Mouse (Mus musculus): ENCODE measurements around the gene Llgl2. TPM values are rescaled to one million over a fixed set of nuclear protein-coding genes. Genes with fewer than 3 reads are reported as not detected.

Gene Llgl2
- polyA plus RNA-seq, 1 experiment: 0.43 TPM

DNA sequence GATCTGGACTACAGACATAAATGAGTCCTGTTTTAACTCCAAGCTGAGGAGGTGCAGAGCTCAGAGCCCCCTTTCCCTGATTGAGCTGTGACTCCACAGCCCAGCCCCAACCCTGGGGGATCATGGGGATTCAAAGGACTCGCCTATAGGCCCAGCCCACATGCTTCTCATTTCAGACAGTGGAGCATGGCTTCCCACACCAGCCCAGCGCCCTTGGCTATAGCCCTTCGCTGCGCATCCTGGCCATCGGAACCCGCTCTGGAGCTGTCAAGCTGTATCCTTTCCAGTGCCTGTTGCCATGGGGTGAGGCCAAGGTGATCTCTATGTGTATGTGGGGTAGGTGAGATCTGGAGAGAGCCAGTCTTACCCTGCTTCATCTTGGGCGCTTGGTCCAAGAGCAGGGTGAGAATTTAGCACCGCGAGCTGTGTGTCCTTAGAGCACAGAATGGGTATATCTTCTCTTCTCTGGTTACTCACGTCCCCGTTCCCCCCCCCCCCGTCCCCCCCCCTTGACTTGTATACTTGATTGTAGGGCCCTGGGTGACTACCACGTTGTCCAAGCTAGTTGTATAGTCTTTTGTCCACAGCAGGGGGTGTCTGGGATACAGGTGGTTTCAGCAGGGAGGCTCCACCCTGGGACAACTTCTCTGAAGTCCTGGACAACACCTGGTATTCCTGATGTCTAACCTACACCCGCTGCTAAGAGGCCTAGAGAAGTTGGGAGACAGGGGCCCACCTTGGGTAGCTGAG lies 19.5 kb downstream of the Llgl2 start:
- peaks cover 66% of the 10 kb centered on the region for H3K27me3 ChIP-seq (ENCODE audit: control insufficient read depth, insufficient read depth, insufficient read length)
- no peak overlapping the region for H3K4me3 ChIP-seq
- no peak overlapping the region for H3ac ChIP-seq (ENCODE audit: control insufficient read depth, insufficient read length)
- TF ChIP-seq USF1 (IDR thresholded peaks at IDR 0.05; ENCODE audit: low read depth) (no peak), TCF12 (IDR thresholded peaks at IDR 0.05; ENCODE audit: insufficient read depth, poor library complexity, severe bottlenecking) (no peak), MYOG (IDR thresholded peaks at IDR 0.05; ENCODE audit: control insufficient read depth in 1 of 3, insufficient read depth in 1 of 3, insufficient read length in 2 of 3, low read depth in 2 of 3) (no peak), MYOD1 (IDR thresholded peaks at IDR 0.05; ENCODE audit: control insufficient read depth in 1 of 3, insufficient read length in 2 of 3, low read depth in 2 of 3) (no peak), POLR2AphosphoS2 (IDR thresholded peaks at IDR 0.05; ENCODE audit: insufficient read length, low read depth) (no peak), MAX (IDR thresholded peaks at IDR 0.05; ENCODE audit: low read depth) (no peak), CEBPB (IDR thresholded peaks at IDR 0.05; ENCODE audit: insufficient read depth, poor library complexity, severe bottlenecking) (no peak), POLR2A (IDR thresholded peaks at IDR 0.05; ENCODE audit: insufficient read length, low read depth) (no peak), TCF3 (IDR thresholded peaks at IDR 0.05; ENCODE audit: insufficient read length, low read depth) (no peak), E2F4 (IDR thresholded peaks at IDR 0.05; ENCODE audit: insufficient read depth) (no peak), REST (IDR thresholded peaks at IDR 0.05; ENCODE audit: insufficient read depth, insufficient read length) (no peak), SRF (IDR thresholded peaks at IDR 0.05; ENCODE audit: control insufficient read depth, insufficient read length, low read depth) (no peak)
- no peaks in the 10 kb centered on the region for H3K36me3 ChIP-seq (ENCODE audit: control insufficient read depth, insufficient read depth)
- H3K79me2 ChIP-seq (ENCODE audit: control insufficient read depth, insufficient read depth): no peaks in the 10 kb centered on the region
- H3K4me2 ChIP-seq (ENCODE audit: low read depth): no peak overlapping the region

DNA sequence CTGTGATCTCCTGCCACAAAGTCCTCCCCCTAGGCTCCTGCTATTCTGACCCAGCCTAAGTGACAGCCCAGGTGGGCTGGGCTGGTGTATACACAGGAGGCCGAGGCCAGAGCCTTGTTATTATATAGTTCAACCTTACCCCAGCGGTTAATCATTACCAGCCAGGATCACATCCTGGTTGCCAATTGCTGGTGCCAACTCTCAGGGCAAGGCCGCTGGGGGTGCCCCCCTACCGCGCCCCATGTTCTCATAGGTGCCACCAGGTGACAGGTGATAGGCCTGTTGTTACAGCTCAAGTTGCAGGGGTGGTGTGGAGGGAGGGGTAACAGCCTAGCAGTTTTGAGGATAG lies 20.0 kb downstream of the Llgl2 start:
- H3K79me2 ChIP-seq (ENCODE audit: control insufficient read depth, insufficient read depth): no peaks in the 10 kb centered on the region
- H3K4me3 ChIP-seq: no peak overlapping the region
- TF ChIP-seq CEBPB (IDR thresholded peaks at IDR 0.05; ENCODE audit: insufficient read depth, poor library complexity, severe bottlenecking): no peak
- TF ChIP-seq SRF (IDR thresholded peaks at IDR 0.05; ENCODE audit: control insufficient read depth, insufficient read length, low read depth): no peak
- no peak for TF ChIP-seq MYOD1 (IDR thresholded peaks at IDR 0.05; ENCODE audit: control insufficient read depth in 1 of 3, insufficient read length in 2 of 3, low read depth in 2 of 3)
- TF ChIP-seq E2F4 (IDR thresholded peaks at IDR 0.05; ENCODE audit: insufficient read depth): no peak
- TF ChIP-seq MAX (IDR thresholded peaks at IDR 0.05; ENCODE audit: low read depth): no peak
- TF ChIP-seq USF1 (IDR thresholded peaks at IDR 0.05; ENCODE audit: low read depth): no peak
- no peak for TF ChIP-seq POLR2A (IDR thresholded peaks at IDR 0.05; ENCODE audit: insufficient read length, low read depth)
- no peak for TF ChIP-seq REST (IDR thresholded peaks at IDR 0.05; ENCODE audit: insufficient read depth, insufficient read length)
- no peak for TF ChIP-seq MYOG (IDR thresholded peaks at IDR 0.05; ENCODE audit: control insufficient read depth in 1 of 3, insufficient read depth in 1 of 3, insufficient read length in 2 of 3, low read depth in 2 of 3)
- TF ChIP-seq TCF12 (IDR thresholded peaks at IDR 0.05; ENCODE audit: insufficient read depth, poor library complexity, severe bottlenecking): no peak
- no peak for TF ChIP-seq POLR2AphosphoS2 (IDR thresholded peaks at IDR 0.05; ENCODE audit: insufficient read length, low read depth)
- TF ChIP-seq TCF3 (IDR thresholded peaks at IDR 0.05; ENCODE audit: insufficient read length, low read depth): no peak
- H3K4me2 ChIP-seq (ENCODE audit: low read depth): no peak overlapping the region
- H3K27me3 ChIP-seq (ENCODE audit: control insufficient read depth, insufficient read depth, insufficient read length): peaks cover 67% of the 10 kb centered on the region
- H3K36me3 ChIP-seq (ENCODE audit: control insufficient read depth, insufficient read depth): no peaks in the 10 kb centered on the region
- no peak overlapping the region for H3ac ChIP-seq (ENCODE audit: control insufficient read depth, insufficient read length)

DNA sequence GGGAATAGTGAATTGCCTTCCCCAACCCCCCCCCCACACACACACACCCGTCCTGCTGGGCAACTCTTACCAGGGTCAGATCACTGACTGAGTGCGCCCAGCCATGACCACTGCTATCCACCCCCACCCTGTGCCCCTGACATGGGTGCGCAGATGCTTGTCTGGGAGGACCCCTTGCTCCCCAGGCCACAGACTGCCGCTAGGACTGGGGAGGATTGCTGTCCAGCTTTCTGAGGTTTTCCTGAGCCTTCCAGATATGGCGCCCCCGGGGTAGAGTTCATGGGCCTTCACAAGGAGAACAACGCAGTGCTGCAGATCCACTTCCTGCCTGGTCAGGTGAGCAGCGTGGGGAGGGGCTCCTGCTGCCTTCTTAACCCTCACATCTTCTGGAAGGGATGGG lies 20.4 kb downstream of the Llgl2 start:
- no peak overlapping the region for H3K4me3 ChIP-seq
- TF ChIP-seq MYOG (IDR thresholded peaks at IDR 0.05; ENCODE audit: control insufficient read depth in 1 of 3, insufficient read depth in 1 of 3, insufficient read length in 2 of 3, low read depth in 2 of 3): no peak
- no peak for TF ChIP-seq CEBPB (IDR thresholded peaks at IDR 0.05; ENCODE audit: insufficient read depth, poor library complexity, severe bottlenecking)
- TF ChIP-seq POLR2A (IDR thresholded peaks at IDR 0.05; ENCODE audit: insufficient read length, low read depth): no peak
- TF ChIP-seq MAX (IDR thresholded peaks at IDR 0.05; ENCODE audit: low read depth): no peak
- no peak for TF ChIP-seq MYOD1 (IDR thresholded peaks at IDR 0.05; ENCODE audit: control insufficient read depth in 1 of 3, insufficient read length in 2 of 3, low read depth in 2 of 3)
- no peak for TF ChIP-seq TCF3 (IDR thresholded peaks at IDR 0.05; ENCODE audit: insufficient read length, low read depth)
- TF ChIP-seq SRF (IDR thresholded peaks at IDR 0.05; ENCODE audit: control insufficient read depth, insufficient read length, low read depth): no peak
- TF ChIP-seq REST (IDR thresholded peaks at IDR 0.05; ENCODE audit: insufficient read depth, insufficient read length): no peak
- H3K27me3 ChIP-seq (ENCODE audit: control insufficient read depth, insufficient read depth, insufficient read length): peaks cover 71% of the 10 kb centered on the region

DNA sequence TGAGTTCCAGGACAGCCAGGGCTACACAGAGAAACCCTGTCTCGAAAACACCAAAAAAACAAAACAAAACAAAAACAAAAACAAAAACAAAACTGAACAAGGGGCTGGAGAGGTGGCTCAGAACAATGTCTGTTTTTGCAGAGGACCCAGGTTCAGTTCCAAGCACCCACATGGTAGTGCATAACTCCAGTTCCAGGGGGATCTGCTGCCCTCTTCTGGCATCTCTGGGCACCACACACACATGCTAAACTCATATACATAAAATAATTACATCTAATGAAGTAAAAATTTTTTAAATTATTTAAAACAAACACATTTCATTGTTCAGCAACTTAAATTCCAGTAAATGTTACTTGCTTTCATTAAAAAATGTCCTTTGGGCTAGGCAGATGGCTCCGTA lies 22.0 kb downstream of the Llgl2 start:
- H3K79me2 ChIP-seq (ENCODE audit: control insufficient read depth, insufficient read depth): no peaks in the 10 kb centered on the region
- peaks cover 78% of the 10 kb centered on the region for H3K27me3 ChIP-seq (ENCODE audit: control insufficient read depth, insufficient read depth, insufficient read length)
- TF ChIP-seq E2F4 (IDR thresholded peaks at IDR 0.05; ENCODE audit: insufficient read depth) (no peak), MYOG (IDR thresholded peaks at IDR 0.05; ENCODE audit: control insufficient read depth in 1 of 3, insufficient read depth in 1 of 3, insufficient read length in 2 of 3, low read depth in 2 of 3) (no peak), POLR2AphosphoS2 (IDR thresholded peaks at IDR 0.05; ENCODE audit: insufficient read length, low read depth) (no peak), CEBPB (IDR thresholded peaks at IDR 0.05; ENCODE audit: insufficient read depth, poor library complexity, severe bottlenecking) (no peak), MYOD1 (IDR thresholded peaks at IDR 0.05; ENCODE audit: control insufficient read depth in 1 of 3, insufficient read length in 2 of 3, low read depth in 2 of 3) (no peak), POLR2A (IDR thresholded peaks at IDR 0.05; ENCODE audit: insufficient read length, low read depth) (no peak), MAX (IDR thresholded peaks at IDR 0.05; ENCODE audit: low read depth) (no peak), TCF12 (IDR thresholded peaks at IDR 0.05; ENCODE audit: insufficient read depth, poor library complexity, severe bottlenecking) (no peak), USF1 (IDR thresholded peaks at IDR 0.05; ENCODE audit: low read depth) (no peak), TCF3 (IDR thresholded peaks at IDR 0.05; ENCODE audit: insufficient read length, low read depth) (no peak), SRF (IDR thresholded peaks at IDR 0.05; ENCODE audit: control insufficient read depth, insufficient read length, low read depth) (no peak), REST (IDR thresholded peaks at IDR 0.05; ENCODE audit: insufficient read depth, insufficient read length) (no peak)
- no peak overlapping the region for H3K4me2 ChIP-seq (ENCODE audit: low read depth)
- H3ac ChIP-seq (ENCODE audit: control insufficient read depth, insufficient read length): no peak overlapping the region
- no peaks in the 10 kb centered on the region for H3K36me3 ChIP-seq (ENCODE audit: control insufficient read depth, insufficient read depth)
- no peak overlapping the region for H3K4me3 ChIP-seq

More for the DNA sequence above, 20.4 kb downstream of the Llgl2 start:
- H3K36me3 ChIP-seq (ENCODE audit: control insufficient read depth, insufficient read depth): no peaks in the 10 kb centered on the region
- H3ac ChIP-seq (ENCODE audit: control insufficient read depth, insufficient read length): no peak overlapping the region
- no peak overlapping the region for H3K4me2 ChIP-seq (ENCODE audit: low read depth)
- no peaks in the 10 kb centered on the region for H3K79me2 ChIP-seq (ENCODE audit: control insufficient read depth, insufficient read depth)
